Mouse (Mus musculus) erythroid progenitor cell, adult 5-6 weeks (primary cell): ENCODE data around the gene Pate2. TPM values are rescaled to one million over a fixed set of nuclear protein-coding genes. Genes with fewer than 3 reads are reported as not detected.
A peak's percentile ranks its signal among the peaks of the same experiment; 100 is the strongest.
"Not testable (repeated sequence)": the region's sequence is repeated elsewhere in the genome, so short reads cannot be mapped to it uniquely, and the experiment has no call there.

Experiments used
- ATAC-seq: replicated peaks from 2 replicates; pipeline ENCODE4 v1.8.0; 2016; ENCODE audit warnings: moderate number of reproducible peaks, mild to moderate bottlenecking, moderate TSS enrichment, inconsistent platforms; ENCODE audit not compliant: poor library complexity, low FRiP score, severe bottlenecking
- total RNA-seq, 2 experiments: library from RNA; stranded (forward) in 1 of 2; stranded (reverse) in 1 of 2; fragments of 150-400 nt in 1 of 2; fragments of 186-747, 209-891 nt in 1 of 2; gene quantifications; 2 replicates each; pipeline versions ENCODE4 v1.2.3 to v1.2.4; 2015 to 2017; ENCODE audit warnings: low replicate concordance in 2 of 2

Gene Pate2
- total RNA-seq, 2 experiments from 2014 or later: 0.53 TPM; not detected in 1

GRCm38 (mm10) chr9:35548455-35548854 lies 21.6 kb upstream of the Pate2 start:
- no peak for ATAC-seq

- no peak for ATAC-seq
Observed at GRCm38 (mm10) chr9:35556494-35557102, 13.5 kb upstream of the Pate2 start.

- ATAC-seq: no peak
Observed at GRCm38 (mm10) chr9:35558257-35559008, 11.7 kb upstream of the Pate2 start, which contains the start of the genes Ddx25 and Pus3. Gene Ddx25 (minus strand): TSS chr9:35558528. Gene Pus3 (plus strand): TSS chr9:35558595.

- ATAC-seq: peak; percentile 78
Observed at GRCm38 (mm10) chr9:35559009-35559890, 10.8 kb upstream of the Pate2 start.

GRCm38 (mm10) chr9:35561076-35561475 lies 9.0 kb upstream of the Pate2 start:
- no peak for ATAC-seq

- no peak for ATAC-seq
Observed at GRCm38 (mm10) chr9:35561583-35561982, 8.5 kb upstream of the Pate2 start.

- ATAC-seq: no peak
Observed at GRCm38 (mm10) chr9:35564536-35565240, 5.4 kb upstream of the Pate2 start.

- ATAC-seq: no peak
Observed at GRCm38 (mm10) chr9:35567995-35568394, 2.1 kb upstream of the Pate2 start.

GRCm38 (mm10) chr9:35570663-35571062 lies 579 bp downstream of the Pate2 start:
- ATAC-seq: no peak

- ATAC-seq: no peak
Observed at GRCm38 (mm10) chr9:35574416-35574815, 4.3 kb downstream of the Pate2 start.

- no peak for ATAC-seq
Observed at GRCm38 (mm10) chr9:35587674-35588073, 17.6 kb downstream of the Pate2 start.

- no peak for ATAC-seq
Observed at GRCm38 (mm10) chr9:35592903-35593302, 22.8 kb downstream of the Pate2 start.

- no peak for ATAC-seq
Observed at GRCm38 (mm10) chr9:35607647-35608405, 37.7 kb downstream of the Pate2 start.

- no peak for ATAC-seq
Observed at GRCm38 (mm10) chr9:35611841-35612240, 41.8 kb downstream of the Pate2 start, which contains the start of gene Pate4. Gene Pate4 (minus strand): TSS chr9:35611941.

- no peak for ATAC-seq
Observed at GRCm38 (mm10) chr9:35614005-35614404, 43.9 kb downstream of the Pate2 start.

- ATAC-seq: not testable (repeated sequence)
Observed at GRCm38 (mm10) chr9:35616784-35617183, 46.7 kb downstream of the Pate2 start.

GRCm38 (mm10) chr9:35632981-35633380 lies 62.9 kb downstream of the Pate2 start:
- no peak for ATAC-seq

GRCm38 (mm10) chr9:35648102-35648501 lies 78.0 kb downstream of the Pate2 start, which contains the start of gene Pate3:
Gene Pate3 (minus strand): TSS chr9:35648202.
- no peak for ATAC-seq

GRCm38 (mm10) chr9:35673557-35673956 lies 103.5 kb downstream of the Pate2 start:
- no peak for ATAC-seq
